Comparison of ENCODE assay signal across 11 mouse cellular contexts in genomic region chr2:97299704-97300103, GRCm38 (mm10).
DNase-seq lines count a peak whose midpoint lies in the region; ATAC-seq and TF ChIP-seq lines count a peak whose summit lies in the region.
"Had no signal": no experiment of that assay in that cellular context is flagged by ENCODE, and none has a peak within 500 bp of the region (broad histone marks: within the 10 kb centered on the region; RNA-seq: fewer than 3 reads in every experiment).

No protein-coding gene starts in this region.

- H3K4me1 ChIP-seq in liver, embryonic 12.5 days, result no peaks in the 10 kb centered on the region
- no peaks in the 10 kb centered on the region for H3K4me1 ChIP-seq in liver, embryonic 11.5 days (replicated peaks; ENCODE audit: control insufficient read depth, insufficient read depth, low read length)
- H3K4me1 ChIP-seq: hindbrain, embryonic 12.5 days had no signal

- H3K36me3 ChIP-seq in liver, embryonic 12.5 days, result no peaks in the 10 kb centered on the region
- H3K36me3 ChIP-seq in liver, embryonic 11.5 days (ENCODE audit: control insufficient read depth, insufficient read depth, low read length), result no peaks in the 10 kb centered on the region
- H3K36me3 ChIP-seq: hindbrain, embryonic 12.5 days had no signal

- H3K4me2 ChIP-seq in liver, embryonic 12.5 days, result no peak overlapping the region
- no peak overlapping the region for H3K4me2 ChIP-seq in liver, embryonic 11.5 days
- H3K4me2 ChIP-seq: hindbrain, embryonic 12.5 days had no signal

- H3K4me3 ChIP-seq in liver, embryonic 12.5 days, result no peak overlapping the region
- no peak overlapping the region for H3K4me3 ChIP-seq in liver, embryonic 11.5 days (ENCODE audit: low read depth, low read length)
- H3K4me3 ChIP-seq: hindbrain, embryonic 12.5 days had no signal

- H3K9ac ChIP-seq in liver, embryonic 12.5 days, result no peak overlapping the region
- no peak overlapping the region for H3K9ac ChIP-seq in liver, embryonic 11.5 days (ENCODE audit: low read depth, low read length)
- H3K9ac ChIP-seq: hindbrain, embryonic 12.5 days had no signal

- TF ChIP-seq CTCF in brain, embryonic 14.5 days (IDR thresholded peaks at IDR 0.05; ENCODE audit: borderline replicate concordance, extremely low read depth, insufficient read depth, insufficient read length), result no peak

- no peaks in the 10 kb centered on the region for H3K27me3 ChIP-seq in liver, embryonic 12.5 days (replicated peaks)
- H3K27me3 ChIP-seq in liver, embryonic 11.5 days (replicated peaks; ENCODE audit: control insufficient read depth, insufficient read depth, low read length), result no peaks in the 10 kb centered on the region
- H3K27me3 ChIP-seq: hindbrain, embryonic 12.5 days had no signal

- H3K9me3 ChIP-seq in liver, embryonic 12.5 days (replicated peaks), result no peaks in the 10 kb centered on the region
- no peaks in the 10 kb centered on the region for H3K9me3 ChIP-seq in liver, embryonic 11.5 days (ENCODE audit: control insufficient read depth, low read length)
- H3K9me3 ChIP-seq: hindbrain, embryonic 12.5 days had no signal

- intact Hi-C loops in left cerebral cortex, postnatal 25 days (cut with DNase I), result no loop called here

- no peak overlapping the region for H3K27ac ChIP-seq in liver, embryonic 12.5 days
- no peak overlapping the region for H3K27ac ChIP-seq in liver, embryonic 11.5 days (ENCODE audit: low read depth, low read length)
- H3K27ac ChIP-seq: hindbrain, embryonic 12.5 days had no signal

- no peak for ATAC-seq in liver, embryonic 12.5 days
- ATAC-seq in liver, embryonic 11.5 days (replicated peaks; ENCODE audit: low FRiP score), result no peak

- WGBS in liver, embryonic 12.5 days (ENCODE audit: insufficient replicate concordance), result 40% methylated on average over 2 of the region's 2 CpGs
- WGBS in liver, embryonic 11.5 days, result 67% methylated on average over 2 of the region's 2 CpGs

- peak; percentile 3 for DNase-seq in heart, adult 8-10 months (ENCODE audit: low spot score)
- DNase-seq in heart, adult 11 months, result no peak
- DNase-seq in brain, embryonic 14.5 days (ENCODE audit: low read depth), result peak; percentile 88
- DNase-seq in cerebellum, adult 9-11 months, result peak; percentile 74
- DNase-seq in left cerebral cortex, postnatal 25 days (ENCODE audit: low spot score in 2 of 2), result peak; percentile 7 to 33
- no peak for DNase-seq in thymus, postnatal 10 days (ENCODE audit: low spot score in 2 of 2)
- no peak for DNase-seq in liver, embryonic 11.5 days (ENCODE audit: low spot score)
- DNase-seq: kidney, postnatal 10 days; thymus, adult 2 months had no signal

- TF ChIP-seq POLR2A in brain, embryonic 14.5 days (IDR thresholded peaks at IDR 0.05; ENCODE audit: borderline replicate concordance, extremely low read depth, insufficient read depth, insufficient read length, poor library complexity, severe bottlenecking), result no peak

Comparison
In these comparisons a context has a peak if more than half of its experiments do, and no peak if none do; other contexts are left out.
1. DNase-seq: peak in heart, adult 8-10 months (single experiment), brain, embryonic 14.5 days (single experiment), cerebellum, adult 9-11 months (single experiment) and left cerebral cortex, postnatal 25 days (2 of 2); none in heart, adult 11 months (single experiment), thymus, postnatal 10 days (0 of 2) and liver, embryonic 11.5 days (single experiment).